Mouse (Mus musculus): ENCODE data around the gene Fars2.

GRCm38 (mm10) chr13:36533071-36533470 is 415.9 kb downstream of the Fars2 start:
- TF ChIP-seq POLR2A (IDR thresholded peaks at IDR 0.05; ENCODE audit: low read depth, low read length) (no peak), CTCF (IDR thresholded peaks at IDR 0.05; ENCODE audit: extremely low read depth, insufficient read length, insufficient replicate concordance, low read depth, low read length) (no peak)

All from small intestine, adult 2 months (tissue).